Mouse (Mus musculus): ENCODE measurements around the gene Ccser1. TPM values are rescaled to one million over a fixed set of nuclear protein-coding genes. Genes with fewer than 3 reads are reported as not detected.
A peak's percentile ranks its signal among the peaks of the same experiment; 100 is the strongest.

Gene Ccser1
- total RNA-seq, 2 experiments from 2014 or later: 4.4 to 5.8 TPM

DNA sequence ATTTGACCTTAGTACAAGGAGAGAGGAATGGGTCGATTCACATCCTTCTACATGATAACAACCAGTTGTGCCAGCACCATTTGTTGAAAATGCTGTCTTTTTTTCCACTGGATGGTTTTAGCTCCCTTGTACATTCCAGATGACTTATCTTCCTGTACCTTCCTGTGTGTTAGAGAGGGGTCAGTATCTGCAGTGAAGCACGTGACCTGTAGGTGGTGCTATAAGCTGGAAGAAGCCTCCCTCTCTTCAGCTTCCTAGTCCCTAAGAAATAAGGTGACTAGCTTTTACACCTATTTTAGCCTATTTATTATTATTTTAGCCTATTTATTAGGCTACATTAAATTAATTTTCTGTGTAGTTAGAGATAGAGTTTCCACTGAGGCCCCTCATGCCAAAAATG lies 506.9 kb downstream of the Ccser1 start:
- DNase-seq: peak; percentile 9

DNA sequence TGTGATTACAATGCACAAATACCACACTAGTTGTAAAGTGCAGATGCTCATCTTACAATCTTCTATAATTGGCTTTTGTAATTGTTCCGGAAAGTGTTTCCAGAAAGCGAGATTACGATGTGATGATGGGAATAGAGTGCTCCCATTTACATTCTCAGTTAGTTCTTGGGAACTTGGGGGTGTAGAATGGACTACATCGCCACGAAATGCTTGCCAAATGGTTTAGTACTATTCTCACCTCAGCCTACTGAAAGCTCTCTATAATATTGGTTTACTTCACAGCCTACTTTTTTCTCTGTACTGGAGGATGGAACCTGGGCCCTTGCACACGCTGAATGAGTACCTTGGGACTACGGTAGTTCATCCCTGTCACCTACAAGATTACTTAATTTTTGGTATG lies 522.9 kb downstream of the Ccser1 start:
- no peak for DNase-seq

GRCm38 (mm10) chr6:61721220-61721619 lies 541.1 kb downstream of the Ccser1 start:
- no peak for DNase-seq

- DNase-seq: no peak
Observed at GRCm38 (mm10) chr6:61729065-61729464, 548.9 kb downstream of the Ccser1 start.

DNA sequence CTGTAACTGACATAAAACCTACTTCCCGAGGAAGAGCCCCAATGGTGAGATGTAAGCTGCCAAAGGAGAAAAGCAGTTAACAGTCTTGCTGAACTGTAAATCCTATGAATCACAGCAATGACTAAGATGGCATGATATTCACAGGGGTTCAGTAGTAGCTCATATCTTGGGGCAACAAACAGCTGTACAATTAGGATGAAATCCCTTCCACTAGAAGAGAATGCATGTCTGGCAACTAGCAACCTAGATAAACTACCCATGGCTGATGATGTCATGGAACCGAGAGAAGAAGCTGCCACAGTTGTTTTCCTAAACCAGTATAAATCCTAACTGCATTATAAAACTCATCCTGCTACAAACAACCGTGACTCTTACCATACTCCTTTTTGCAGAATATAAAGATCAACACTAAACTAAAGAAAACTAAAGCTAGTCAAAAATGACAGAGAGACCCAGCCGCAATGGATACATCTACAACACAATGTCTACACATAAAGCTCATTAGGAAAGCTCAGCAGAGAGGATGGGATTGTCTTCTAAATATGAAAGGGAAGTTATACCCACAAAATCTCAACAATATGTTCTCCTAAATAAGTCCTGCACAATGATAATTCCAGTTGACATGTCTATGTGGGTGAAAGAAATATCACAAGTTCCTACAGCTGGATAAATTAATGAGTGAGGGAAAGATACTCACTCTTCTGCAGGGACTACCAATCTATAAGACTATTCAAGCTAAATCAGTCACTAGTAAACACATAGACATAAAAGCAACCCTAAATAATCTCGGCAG lies 550.2 kb downstream of the Ccser1 start:
- no peak for DNase-seq

GRCm38 (mm10) chr6:61746346-61746745 lies 566.2 kb downstream of the Ccser1 start:
- DNase-seq: no peak

- DNase-seq: no peak
Observed at GRCm38 (mm10) chr6:61762135-61762534, 582.0 kb downstream of the Ccser1 start.

DNA sequence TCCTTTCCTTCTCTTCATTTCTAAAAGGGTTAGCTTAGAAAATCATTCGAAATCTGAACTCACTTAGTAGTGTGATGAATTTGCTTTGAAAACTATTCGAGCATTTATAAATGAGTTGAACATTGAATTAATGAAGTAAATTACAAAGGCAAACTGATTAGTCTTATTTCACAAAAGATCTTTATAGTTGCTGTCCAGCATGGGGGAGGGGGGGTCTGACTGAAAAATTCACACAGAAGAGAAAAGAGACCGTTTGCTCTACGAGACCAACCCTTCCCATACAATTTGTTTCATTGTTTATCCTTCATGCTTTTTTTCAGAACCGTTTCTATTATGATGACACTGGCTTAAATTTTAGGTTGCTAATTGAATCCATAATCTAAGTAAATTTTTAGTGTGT lies 583.3 kb downstream of the Ccser1 start:
- DNase-seq: no peak

DNA sequence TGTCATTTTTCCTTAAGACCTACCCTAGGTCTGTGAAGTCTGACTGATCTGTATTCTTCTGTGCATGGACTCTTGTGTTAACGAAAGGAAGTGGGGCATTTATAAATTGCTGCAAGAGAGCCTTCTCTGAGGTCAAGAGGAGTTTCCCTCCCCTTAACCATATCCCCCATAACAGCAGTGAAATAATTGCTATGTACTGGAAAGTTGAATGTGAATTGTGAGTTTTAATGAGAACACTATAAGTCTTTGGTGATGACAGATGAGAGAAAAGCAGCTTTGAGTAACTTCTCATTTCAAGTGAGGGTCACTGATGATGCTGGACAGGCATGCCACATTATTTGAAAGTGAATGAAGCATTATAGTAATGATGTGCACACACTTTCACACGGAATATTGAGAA lies 585.7 kb downstream of the Ccser1 start:
- DNase-seq: no peak

DNA sequence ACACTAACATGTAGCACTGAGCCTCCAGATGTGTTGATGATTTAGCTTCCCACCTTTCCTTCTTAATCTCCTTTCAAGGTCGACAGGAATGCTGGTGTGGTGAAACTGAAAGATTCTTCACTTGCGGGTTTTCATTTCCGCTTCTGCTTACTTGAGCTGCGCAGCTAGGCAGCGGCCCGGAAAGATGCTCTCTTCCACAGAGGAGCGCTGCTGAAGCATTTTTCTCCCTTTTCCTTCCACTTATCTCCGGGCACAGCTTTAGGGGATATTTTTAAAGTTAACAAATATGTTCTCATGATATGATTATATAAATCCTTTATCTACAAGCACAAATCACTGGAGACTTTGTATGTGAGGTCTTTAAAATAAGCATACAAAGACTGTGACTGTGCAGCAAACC lies 587.0 kb downstream of the Ccser1 start:
- no peak for DNase-seq

DNA sequence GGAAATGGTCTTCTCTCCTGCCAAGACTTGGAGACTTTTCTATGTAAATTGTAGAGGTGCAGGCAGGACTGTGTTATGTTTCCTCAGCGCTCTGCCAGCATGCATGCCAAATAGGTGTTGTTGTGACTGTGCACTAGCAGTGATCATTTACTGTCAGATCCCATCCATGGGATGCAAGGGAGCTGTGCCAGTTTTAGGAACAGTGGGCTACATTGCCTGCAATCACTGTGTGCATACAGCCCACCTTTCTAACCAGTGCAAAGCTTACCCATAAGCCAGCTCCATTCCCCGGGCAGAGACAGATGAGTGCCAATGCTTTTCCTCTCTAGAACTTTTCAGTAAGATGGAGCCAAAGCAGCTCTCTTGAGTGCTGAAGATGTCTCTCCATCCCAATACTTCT lies 606.6 kb downstream of the Ccser1 start:
- no peak for DNase-seq

GRCm38 (mm10) chr6:61800889-61801288 lies 620.8 kb downstream of the Ccser1 start:
- no peak for DNase-seq

DNA sequence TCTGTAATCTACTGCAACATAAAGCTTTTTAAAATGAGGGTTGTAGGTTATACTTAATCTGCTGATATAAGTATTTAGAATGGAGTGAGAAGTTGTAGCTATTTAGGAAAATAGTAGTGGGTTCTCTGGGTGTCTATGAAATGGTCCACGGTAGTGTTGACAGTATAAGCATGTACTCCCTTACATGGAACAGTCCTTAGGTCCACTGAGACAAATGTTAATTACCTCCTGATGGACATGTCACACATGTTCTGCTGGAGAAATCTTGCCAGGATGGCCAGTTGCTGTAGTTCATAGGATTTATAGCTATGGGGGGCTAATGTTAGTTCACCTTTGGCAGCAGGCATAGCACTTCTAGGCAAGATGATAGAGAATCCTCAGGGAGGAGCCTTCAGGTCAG lies 625.4 kb downstream of the Ccser1 start:
- no peak for DNase-seq

- no peak for DNase-seq
Observed at GRCm38 (mm10) chr6:61817716-61818115, 637.6 kb downstream of the Ccser1 start.

- DNase-seq: no peak
Observed at GRCm38 (mm10) chr6:61876302-61876701, 696.2 kb downstream of the Ccser1 start.

DNA sequence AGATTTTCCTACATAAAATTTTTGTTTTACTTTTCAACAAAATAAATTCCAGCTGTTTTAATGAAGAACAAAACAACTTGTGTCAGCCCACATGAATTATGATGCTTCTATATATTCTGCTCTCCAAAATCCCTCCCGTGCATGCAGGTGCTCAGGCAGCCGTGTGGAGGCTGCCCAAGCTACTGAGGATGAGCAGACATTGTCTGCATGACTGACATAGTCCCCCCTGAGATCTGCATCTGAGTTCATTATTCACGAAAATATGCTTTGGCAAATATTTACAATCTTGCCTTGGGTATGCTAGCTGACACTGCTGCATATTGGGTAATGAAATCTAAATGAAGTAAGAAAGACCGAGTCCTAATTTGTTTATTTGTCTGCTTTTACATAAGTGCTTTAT lies 718.1 kb downstream of the Ccser1 start:
- DNase-seq: no peak

DNA sequence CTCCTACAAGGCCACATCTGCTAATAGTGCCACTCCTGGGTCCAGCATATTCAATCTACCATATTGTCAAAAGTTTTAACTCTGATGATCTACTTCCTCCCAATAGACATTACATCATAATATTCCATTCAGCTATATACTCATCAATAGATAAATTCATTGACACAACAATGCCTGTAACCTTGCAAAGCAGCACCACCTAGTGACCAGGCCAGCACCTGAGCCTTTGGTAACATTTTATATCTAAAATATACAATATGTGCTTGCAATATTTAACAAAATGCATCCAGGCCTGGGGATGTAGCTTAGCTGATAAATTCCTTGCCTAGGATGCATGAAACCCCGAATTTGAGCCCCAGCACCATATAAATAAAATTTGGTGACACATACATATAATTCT lies 722.6 kb downstream of the Ccser1 start:
- DNase-seq: no peak

GRCm38 (mm10) chr6:61912896-61913295 lies 732.8 kb downstream of the Ccser1 start:
- no peak for DNase-seq

DNA sequence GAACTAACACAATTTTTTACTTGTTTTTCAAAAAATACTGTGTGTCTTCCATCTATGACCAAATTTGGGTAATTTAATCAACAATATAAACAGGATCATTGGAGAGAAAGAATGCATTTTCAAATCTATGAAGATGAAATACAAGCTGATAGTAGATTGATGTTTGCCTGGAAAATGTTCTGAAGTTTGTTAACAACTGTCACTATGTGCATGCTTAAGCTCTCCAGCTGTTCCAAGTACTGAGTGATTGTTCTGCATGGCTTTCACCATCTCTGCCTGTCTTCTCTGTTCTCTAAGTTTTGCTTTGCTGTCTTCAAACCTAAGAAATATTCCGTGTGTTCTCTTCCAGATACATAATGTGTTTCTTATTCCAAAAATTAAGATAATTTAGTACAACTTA lies 751.5 kb downstream of the Ccser1 start:
- no peak for DNase-seq

DNA sequence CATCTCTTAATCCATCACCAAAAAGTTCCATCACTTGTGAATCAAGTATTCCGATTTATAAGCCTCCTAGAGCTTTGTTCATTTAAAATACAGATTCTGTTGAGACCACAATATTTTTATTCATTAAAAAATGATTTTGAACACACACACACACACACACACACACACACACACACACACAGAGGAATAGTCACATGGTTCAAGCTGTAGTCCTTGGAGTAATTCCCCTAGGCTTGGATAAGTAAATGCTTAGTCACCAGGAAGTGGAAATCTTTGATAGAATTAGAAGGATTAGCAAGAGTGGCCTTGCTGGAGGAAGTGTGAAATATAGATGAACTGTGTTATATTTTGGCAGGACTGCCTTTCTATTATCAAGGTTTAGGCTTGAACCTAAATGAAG lies 756.5 kb downstream of the Ccser1 start:
- no peak for DNase-seq

DNA sequence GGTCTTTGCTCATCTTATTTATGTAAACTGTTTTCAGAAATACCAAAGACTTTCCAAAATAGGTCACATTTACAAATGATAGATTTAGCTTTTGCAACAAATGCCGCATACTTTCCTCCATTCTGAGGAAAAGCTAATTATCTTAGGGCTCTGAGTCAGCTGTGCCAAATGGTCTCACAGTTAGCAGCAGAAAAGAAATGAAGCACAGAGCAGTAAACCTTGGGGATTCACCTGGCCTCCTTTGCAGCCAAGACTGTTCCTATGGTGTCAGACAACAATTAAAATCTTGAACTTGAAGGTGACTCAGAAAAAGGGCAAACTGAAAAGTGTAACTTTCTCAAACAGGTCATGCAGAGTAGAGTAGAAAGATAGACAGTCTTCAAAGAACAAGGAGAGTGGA lies 759.1 kb downstream of the Ccser1 start:
- DNase-seq: no peak

DNA sequence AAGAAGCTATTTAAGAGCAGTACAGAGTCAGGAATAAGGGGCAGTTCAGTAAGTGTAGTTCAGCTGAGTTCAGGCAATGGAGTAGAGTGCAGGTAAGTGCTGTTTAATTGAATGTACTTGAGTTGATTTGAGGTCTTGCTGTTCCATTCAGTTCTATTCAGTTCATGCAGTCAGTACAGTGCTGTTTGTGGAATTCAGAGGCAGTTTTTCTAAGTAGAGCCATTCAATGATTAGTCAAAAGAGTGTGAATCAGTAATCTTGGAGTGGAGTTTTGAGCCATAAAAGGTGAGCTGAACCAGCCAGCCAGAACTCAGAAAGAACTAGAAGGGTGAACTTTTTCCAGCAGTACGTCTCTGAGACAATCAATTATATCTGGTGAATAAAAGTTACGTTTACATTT lies 773.6 kb downstream of the Ccser1 start:
- DNase-seq: no peak

DNA sequence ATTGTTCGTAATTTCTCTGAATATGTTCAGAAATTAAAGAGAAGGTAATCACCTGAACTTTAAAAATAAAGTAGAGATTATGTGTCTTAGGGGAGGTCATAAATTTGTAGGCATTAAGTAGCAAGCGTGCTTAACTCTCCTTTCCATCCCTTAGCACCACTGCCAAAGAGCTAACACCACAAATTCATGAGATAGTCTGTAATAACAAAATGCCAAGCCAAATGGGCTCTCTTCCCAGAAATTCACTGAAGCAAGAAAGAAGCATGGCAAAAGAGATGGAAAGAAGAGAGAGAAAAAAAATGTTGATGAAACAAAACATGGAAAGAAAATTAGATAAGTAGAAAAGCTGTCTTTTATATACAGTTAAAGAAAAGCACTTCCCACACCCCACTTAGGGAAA lies 796.8 kb downstream of the Ccser1 start:
- DNase-seq: peak; percentile 6

GRCm38 (mm10) chr6:61978379-61978778 lies 798.3 kb downstream of the Ccser1 start:
- no peak for DNase-seq

GRCm38 (mm10) chr6:62014374-62014773 lies 834.2 kb downstream of the Ccser1 start:
- DNase-seq: no peak
